Mouse (Mus musculus): Measurements from ENCODE around the gene Fzr1.

The Fzr1 gene

DNA sequence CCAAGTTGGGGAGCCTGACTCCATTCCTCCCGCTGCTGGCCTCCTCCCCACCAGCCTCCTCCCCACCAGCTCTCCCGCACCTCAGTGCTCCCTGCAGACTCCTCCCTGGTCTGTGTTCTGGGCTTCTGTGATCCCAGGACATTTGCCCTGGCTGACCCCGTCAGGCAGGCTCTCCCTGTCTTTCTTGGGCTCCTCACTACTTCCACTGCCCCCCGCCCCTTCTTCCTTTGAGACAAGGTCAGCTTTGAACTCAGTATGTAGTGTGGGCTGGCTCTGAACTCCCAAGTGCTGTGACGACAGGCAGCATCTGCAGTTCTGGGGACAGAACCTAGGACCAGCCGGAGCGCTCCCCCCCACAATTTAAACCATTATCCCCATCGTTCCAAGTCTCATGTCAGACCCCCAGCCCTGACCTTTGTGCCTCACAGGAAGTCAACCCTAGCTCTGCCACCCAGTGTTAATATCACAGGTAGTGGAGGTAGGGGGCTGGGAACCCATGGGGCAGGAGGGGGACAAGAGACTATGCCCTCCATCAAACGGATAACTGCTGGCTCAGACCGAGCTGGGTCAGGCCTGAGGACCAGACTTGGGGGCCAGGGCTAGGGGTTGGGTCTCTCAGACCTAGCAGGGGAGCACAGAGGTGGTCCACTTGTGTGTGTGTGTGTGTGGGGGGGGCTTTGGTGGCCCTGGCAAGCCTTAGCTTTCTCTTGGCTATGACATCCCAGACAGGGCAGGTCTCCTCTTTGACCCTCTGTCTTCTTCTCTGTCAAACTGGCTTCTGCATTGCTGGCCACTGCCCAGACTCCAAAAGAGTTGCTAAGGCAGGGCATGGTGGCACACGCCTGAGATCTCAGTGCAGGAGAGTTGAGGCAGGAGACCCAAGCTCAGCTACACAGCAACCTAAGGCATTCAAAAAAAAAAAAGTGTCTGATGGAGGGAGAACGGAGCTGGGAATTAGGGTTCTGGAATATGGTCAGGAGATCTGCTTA lies 39.2 kb upstream of the Fzr1 start:
- in situ Hi-C loops (cut with MboI, MseI) = no loop called here

DNA sequence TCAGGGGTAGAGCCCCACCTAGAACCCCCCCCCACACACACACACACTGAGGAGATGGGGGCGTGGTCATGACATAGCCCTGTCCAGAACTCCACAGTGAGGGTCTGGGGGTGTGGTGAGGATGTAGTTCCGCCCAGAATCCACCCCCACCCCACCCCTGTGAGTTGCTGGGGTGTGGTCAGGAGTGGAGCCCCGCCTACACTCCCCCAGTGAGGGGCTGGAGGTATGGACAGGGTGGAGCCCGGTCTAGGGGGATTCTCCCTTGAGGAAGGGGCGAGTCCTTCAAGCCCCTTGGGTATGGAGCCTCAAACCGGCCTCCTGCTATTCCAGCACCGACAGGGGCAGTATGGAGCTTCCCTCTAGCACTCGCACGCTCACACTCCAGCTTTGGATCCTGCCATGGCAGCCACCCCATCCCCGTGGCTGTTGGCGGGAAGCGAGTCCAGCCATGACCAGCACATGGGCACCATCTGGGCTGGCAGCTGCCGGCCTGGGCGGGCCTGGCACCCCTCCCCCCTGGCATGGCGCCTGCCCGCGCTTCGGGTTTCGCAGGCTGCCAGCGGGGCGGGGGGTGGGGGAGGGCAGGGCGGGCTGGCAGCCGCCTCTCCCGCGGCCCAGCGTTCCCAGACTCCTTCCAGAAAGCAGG lies 38.4 kb upstream of the Fzr1 start:
- in situ Hi-C loops (cut with MboI, MseI) = no loop called here

DNA sequence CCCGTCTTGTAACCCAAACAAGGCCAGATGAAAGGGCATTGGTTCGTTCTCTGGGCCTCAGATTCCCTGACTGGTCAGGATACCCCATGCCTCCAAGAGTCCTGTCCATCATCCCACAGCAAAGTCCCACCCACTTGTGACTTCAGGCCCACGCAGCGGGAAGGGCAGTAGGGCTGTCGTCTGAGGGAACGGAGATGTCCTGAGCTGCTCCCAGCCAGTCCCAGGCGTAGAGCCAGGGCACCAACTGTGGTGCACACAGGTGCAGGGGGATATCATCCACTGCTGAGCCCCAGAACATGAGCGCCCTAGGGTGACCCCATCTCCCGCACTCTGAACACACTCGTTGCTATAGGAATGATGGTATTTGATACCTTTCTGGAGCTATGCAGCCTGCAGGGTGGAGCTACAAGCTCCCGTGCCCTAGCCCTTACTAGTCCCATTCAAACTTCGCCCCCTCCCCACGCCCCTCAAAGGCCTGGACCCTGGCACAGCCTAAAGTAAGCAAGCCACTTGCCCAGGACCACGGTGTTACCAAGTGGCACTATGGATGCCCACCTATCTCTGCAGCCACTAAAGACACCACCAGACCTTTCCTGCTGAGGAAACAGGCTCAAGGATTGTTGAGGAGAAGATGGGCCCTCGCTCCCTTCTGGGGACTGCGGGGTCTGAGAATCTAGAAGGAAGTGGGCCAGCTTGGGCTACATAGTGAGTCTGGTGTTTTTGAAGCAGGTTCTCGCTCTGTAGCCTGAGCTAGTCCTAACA lies 37.4 kb upstream of the Fzr1 start:
- in situ Hi-C loops (cut with MboI, MseI) = no loop called here

DNA sequence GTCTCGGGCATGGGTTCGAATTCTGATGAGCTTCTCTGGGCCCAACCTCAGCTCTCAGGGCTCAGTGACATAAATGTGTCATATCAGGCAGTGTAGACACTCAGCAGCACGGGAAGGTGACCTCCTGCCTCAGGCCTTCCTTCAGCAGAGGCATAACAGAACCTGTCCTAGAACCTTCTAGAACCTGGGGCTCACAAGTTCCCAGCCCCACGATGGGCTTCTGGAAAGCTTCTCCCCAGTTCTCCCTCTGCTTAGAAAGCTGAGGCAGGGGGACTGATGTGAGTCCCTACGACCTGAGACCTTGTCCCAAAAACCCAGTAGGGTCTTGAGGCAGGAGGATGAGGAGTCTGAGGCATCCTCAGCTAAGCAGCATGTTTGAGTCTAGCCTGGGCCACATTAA lies 36.8 kb upstream of the Fzr1 start:
- in situ Hi-C loops (cut with MboI, MseI) = no loop called here

DNA sequence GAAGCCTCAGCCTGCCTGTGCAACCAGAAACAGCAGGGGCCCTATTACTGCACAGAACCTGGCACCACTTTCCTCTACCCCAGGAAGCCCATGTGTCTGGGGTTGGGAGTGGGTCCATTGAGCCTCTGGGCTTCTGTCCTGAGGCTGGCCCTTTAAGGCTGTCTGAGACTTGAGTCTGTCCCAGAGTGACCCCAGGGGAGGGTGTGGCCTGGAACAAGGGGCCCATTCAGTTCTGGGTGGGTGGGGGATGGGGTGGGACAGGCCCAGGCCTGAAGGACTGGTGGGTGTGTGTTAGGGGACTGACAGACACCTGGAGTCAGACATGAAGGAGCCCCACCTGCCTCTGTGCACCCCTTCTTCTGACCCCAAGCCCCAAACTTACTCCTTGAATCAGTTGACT lies 36.4 kb upstream of the Fzr1 start:
- in situ Hi-C loops (cut with MboI, MseI) = no loop called here

DNA sequence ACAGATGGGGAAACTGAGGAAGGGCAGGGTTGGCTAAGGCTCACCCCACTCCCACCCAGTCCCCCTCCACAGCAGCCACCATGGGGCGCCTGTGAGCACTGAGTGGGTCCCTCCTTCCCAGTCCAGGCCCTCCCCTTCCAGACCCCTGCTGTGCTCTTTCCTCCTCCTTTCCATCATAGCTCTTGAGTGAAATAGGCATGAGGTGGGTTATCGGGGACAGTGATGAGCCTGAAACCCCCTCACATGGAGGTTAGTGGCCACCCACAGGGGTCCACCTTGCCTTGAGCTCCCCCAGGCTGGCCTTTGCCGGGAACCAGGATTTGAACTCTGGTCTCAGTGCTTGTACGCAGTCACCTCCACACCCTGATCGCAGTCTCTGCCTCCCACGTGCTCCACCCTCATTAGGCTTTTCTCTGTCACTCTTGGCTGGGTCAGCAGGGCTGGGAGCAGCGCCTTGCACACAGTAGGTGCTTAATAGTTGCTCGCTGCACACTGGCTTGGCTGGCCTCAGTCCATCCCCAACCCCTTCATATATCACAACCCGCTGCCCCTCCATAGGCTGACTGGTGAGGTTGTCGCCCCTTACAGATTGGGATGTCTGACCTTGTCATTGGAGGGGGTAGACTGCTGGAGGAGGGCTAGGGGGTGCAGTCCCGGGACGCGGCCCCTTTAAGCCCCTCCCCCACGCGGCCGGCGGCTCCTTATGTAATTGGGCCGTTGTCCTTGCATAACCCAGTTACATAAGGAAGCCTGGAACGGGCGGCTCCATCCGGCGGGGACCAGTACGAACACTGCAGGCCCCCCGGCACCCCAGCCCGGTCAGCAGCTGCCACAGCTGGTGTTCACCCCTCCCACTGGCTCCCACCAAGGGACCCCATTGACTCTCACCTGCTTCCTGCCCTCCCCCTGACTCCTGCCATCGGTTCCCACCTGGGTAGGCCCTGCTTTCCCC lies 35.3 kb upstream of the Fzr1 start:
- in situ Hi-C loops (cut with MboI, MseI) = no loop called here

DNA sequence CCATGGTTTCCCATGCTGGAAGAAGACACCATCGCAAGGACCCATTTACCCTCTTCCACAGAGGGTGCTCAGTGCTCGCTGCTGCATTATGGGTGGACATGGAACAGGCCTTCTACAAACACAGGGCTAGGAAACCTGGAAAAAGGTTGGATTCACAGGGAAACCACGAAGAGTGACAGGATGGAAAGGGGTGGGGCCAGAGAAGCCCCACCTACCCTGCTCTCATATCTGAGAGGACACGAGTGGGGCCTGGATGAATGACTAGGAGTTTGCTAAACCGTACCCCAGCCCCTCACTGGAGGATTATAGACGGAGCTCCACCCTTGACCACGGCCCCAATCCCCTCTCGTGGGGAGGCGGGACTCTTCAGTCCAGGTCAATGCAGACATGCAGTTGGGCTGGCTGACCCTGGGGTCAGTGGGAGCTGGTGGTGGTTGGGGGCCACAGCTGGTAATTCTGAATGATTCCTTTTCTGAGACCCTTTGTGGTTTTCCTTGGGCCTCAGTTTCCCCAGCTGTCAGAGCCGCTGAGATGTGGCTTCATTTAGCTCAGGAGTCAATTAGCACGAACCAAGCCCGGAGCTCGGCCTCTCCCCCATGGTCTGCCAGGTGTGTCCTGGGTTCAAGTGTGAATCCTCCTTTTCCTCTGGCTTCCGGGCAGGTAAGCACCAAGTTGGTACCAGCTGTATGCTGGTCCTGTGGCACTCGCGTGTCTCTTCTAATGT lies 34.4 kb upstream of the Fzr1 start:
- in situ Hi-C loops (cut with MboI, MseI) = no loop called here

DNA sequence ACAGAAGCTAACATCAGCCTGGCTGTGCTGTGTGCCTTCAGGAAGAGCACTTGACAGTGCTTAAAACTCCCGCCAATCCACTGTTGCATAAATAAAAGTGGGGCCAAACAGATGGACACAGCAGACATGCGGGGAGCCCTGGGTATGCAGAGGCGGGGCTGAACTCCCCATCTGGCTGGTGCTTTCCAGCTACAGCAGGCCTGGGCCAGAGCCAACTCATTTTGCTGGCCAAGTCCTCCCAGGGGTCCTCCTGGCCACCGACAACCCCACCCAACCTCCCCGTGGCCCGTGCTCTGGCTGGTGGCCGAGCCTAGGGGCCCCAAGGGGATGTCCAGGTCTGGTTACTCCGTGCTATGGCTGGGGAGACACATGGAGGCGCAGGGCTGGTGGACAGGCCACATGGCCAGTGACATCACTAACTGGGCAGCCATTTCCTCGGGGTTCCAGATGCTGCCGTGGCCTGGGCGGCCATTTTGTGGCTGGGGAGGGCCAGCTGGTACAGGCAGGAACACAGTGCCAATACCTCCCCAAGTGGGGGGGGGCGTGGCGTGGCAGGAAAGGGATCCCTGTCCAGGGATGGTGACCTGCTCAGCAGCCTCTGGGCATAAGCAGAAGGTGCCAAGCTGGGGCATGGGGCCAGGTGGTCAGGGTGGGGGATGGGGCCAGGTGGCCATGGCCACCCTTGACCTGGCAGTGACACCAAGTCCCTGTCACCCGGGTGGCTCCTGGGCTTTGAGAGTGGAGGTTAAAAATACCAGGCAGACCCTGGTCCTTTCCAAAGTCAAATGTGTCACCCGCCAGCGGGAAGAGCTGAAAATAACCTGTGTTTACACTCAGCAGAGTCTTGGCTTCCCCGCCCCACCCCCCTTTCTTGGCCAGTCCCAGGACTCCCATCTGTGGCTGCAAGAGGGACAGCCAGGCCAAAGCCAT lies 33.4 kb upstream of the Fzr1 start:
- in situ Hi-C loops (cut with MboI, MseI) = no loop called here

DNA sequence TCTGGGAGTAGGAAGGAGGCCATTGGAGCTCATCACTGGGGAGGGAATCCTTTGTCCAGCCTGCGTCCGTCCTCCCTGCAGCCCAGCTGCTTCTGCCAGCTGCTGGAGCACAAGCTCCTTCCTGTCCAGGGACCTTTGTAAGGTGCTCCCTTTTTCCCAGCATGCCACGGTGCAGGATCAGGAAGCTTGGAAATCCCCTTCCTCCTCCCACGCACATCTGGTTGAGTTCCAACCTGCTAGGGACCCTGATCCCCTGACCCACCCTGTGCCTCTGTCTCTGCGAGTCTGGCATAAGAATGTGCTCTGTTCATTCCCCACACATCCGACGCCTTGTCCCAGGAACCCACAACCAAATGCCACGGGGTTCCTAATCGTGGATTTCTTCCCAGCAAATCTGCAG lies 32.7 kb upstream of the Fzr1 start:
- in situ Hi-C loops (cut with MboI, MseI) = no loop called here

DNA sequence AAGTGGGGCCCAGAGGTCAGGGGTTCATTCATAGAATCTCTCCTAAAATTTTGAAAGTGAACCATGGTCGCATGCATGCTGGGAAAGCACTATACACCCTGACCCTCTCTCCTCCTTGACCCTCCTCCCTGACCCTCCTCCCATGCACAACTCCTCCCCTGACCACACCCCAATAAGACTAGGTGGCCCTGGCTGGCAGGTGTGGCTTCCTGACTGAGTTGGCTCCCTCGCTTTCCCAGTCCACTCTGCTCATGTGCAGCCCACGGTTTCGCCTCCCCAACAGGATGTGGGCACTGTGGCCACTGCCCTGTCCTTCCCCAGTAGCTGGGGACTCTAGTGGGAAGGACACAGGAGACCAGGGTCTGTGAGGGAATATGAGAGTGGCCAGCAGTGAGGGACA lies 32.0 kb upstream of the Fzr1 start:
- in situ Hi-C loops (cut with MboI, MseI) = no loop called here

DNA sequence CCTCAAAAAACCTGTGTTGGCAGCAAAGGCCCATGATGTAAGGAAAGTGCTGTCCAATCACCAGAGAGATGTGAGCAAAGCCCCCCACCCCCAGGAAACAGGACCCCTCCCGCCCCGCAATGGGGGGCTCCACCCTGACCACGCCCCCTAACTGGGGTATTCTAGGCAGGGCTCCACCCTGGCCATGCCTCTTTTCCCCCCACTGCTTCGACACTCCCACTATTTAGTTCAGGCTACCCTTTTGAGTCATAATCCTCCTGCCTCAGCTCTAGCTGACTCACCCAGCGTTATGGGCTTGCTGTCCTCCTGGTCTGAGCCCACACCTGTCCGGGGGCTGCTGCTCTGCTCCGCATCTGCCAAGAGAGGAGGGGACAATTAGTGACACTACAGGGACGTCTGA lies 31.0 kb upstream of the Fzr1 start:
- in situ Hi-C loops (cut with MboI, MseI) = no loop called here

DNA sequence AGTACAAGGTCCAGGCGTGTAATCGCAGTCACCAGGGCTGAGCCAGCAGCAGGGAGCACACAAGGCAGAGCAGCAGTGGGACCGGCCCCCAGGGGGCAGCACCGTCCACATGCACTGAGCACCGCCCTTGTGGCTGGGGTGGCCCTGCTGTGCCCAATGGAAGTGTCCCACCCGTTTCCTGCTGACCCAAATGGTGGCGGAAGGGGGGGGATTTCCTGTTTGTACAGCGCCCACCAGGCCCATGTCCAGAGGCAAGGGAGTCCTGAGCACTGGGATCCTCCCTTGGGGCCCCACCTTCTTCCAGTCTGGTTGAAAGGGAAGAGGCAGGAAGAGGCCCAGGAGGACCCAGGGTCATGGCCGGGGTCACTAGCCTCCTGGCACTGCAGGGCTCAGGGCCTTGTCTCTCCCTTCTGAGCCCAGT lies 30.6 kb upstream of the Fzr1 start:
- in situ Hi-C loops (cut with MboI, MseI) = no loop called here

DNA sequence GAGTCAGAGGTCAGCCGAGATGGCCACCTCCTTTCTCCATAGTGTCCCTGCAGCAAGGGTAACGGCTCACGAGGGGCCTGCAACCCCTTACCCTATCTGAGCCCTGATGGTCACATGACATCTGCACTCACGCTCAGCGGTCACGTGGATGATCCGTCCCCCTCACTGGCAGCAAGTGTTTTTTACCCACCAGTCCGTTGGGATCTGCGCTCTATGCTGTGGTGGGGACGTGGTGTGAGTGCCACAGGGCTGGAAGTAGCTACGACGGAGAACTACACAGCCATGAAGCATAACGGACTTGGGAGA lies 30.1 kb upstream of the Fzr1 start:
- in situ Hi-C loops (cut with MboI, MseI) = no loop called here

DNA sequence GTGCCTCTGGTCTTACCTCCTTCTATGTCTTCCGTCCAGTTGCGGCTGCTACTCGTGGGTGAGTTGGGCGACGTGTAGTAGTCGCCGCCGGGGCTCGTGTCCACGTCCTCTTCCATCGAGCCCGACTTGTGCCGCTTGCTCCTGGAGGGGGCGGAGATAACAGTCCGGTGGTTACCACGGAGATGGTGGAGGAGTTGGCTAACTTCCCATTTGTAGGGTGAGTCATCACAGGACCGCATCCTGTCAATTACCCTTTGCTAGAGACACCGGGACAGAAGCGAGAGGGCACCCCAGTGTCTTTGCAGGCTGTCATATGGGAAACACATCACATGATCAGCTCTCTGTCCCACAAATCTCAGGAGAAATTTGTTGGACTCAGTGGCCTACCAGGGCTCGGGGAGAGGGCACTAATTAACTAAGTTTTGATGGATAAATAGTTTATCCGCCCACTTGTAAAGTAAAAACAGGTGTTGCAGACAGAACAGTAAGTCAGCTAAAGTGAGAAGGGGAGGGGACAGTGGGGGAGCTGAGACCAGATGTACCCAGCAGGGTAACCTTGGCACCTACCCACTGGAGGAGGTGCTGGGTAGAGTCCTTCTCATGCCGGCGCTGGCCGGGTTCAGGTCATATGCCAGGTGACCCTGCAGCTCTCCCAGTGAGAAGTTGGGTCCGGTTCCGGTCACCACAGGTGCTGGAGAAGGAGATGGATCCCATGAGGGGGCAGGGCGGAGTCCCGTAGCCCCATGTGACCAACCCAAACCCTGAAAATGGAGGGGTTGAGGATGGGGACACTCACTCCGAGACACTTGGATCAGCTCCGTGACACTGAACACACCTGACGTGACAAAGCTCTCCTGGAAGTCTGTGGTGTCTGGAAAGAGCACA lies 29.5 kb upstream of the Fzr1 start:
- in situ Hi-C loops (cut with MboI, MseI) = no loop called here

DNA sequence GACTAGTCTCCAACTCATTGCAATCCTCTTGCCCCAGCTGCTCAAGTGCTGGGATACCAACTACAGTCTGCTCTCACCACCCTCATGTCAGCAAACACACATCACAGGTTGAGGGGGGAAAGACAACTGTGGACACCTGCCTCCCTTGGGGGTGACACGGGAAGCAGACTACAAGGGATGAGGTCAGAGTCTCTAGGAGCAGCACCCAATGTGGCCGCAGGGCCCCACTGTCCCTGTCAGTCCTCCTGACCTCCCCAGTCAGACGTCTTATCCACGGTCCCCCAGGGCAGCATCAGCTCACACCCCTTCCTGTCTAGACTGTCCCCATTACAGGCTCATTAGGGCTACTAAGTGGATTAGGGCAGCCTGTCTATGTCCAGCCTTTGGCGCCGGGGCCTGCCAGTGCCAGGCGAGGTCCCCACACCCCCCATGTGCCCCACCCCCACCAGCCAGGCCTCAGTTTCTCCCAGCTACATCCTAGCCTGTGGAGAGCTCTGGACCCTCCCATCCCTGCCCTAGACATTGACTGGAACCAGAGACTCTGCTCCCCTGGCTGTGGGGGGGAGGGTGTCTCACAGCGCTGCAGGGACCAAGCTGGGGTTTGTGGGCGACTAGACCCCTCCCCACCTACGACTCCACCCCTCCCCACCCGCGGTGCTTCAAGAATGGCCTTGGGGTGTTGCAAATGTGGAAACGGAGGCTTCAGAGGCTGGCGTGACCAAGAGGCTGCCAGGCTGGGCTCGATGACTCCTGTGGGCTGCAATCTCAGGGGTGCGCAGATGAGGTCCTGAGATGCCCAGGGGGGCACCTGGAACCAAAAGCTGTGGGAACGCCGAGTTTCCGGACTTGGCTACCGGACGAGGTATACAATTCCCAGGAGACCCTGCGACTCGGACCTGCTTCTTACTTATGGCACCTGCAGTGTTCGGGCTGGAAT lies 28.5 kb upstream of the Fzr1 start:
- in situ Hi-C loops (cut with MboI, MseI) = no loop called here

DNA sequence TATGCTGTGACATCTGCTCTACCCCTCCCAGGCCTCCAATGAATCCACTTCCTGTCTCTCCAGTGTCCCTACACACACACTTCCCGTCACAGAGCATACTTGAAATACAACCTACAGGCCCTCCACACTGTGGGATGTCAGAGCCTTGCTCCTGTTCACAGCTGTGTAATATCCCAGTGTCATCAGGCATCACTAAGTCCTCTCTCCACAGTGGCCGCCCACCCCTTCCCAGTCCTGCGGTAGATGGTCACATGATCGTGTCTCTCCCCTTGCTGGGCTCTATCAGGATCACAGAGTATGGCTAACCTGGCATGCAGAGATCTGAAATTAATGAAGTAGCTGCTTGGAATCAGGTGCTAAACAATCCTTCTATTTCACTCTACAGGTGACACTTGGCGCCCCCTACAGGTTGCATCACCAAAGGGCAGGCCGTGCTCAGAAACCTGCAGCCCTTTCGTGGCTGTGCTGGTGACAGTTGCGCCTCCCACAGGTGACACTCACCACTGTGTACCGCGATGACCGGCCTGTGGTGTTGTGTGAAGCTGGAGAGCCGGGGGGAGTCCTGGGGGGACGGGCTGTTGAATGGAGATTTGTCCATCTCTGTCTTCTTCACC lies 27.4 kb upstream of the Fzr1 start:
- in situ Hi-C loops (cut with MboI, MseI) = no loop called here

DNA sequence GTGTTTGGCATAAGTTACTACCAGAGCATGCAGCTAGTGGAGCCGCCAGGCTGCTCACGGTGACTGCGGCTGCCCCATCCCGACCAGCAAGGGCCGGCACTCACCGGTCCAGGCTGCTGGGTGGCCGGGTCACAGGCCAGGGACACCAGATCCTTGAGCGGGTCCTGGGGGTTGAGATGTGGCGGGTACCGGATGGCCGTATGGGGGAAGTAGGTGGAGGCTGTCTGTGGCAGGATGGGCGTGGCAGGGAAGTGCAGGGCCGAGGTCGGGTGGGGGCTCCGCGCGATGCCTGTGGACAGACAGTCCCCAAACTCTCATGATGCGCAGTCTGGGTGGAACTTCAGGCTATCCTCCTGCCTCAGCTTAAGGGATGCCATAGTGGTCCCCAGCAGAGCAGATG lies 26.4 kb upstream of the Fzr1 start:
- in situ Hi-C loops (cut with MboI, MseI) = no loop called here
